Mouse (Mus musculus) liver, embryonic 11.5 days (tissue): ENCODE data around the gene Plce1. TPM values are rescaled to one million over a fixed set of nuclear protein-coding genes. Genes with fewer than 3 reads are reported as not detected.

Source experiments
- ATAC-seq: fragments of 200-750 bp; cut with Nextera tagmentation; replicated peaks from 2 replicates; pipeline ENCODE4 v1.8.0; 2017; ENCODE audit warnings: moderate number of reproducible peaks, mild to moderate bottlenecking, moderate TSS enrichment, moderate library complexity; ENCODE audit not compliant: low FRiP score
- DNase-seq: peaks from one replicate; pipeline ENCODE4 v3.0.0-alpha.2; 2017; ENCODE audit warnings: low spot score
- H3K27ac ChIP-seq: fragments of 300-500 bp; sonication (generic); 2 replicates; pipeline ENCODE4 v1.5.1; 2014; ENCODE audit warnings: mild to moderate bottlenecking, low read depth, low read length, control low read depth
- H3K27me3 ChIP-seq: fragments of 300-500 bp; sonication (generic); replicated peaks from 2 replicates; pipeline ENCODE4 v1.6.1; 2014; ENCODE audit warnings: low read length, mixed read lengths; ENCODE audit not compliant: control insufficient read depth, insufficient read depth
- H3K36me3 ChIP-seq: fragments of 300-500 bp; sonication (generic); 2 replicates; pipeline ENCODE4 v1.6.1; 2014; ENCODE audit warnings: mild to moderate bottlenecking, low read length, moderate library complexity, mixed read lengths; ENCODE audit not compliant: control insufficient read depth, insufficient read depth
- H3K4me1 ChIP-seq: fragments of 300-500 bp; sonication (generic); replicated peaks from 2 replicates; pipeline ENCODE4 v1.6.1; 2014; ENCODE audit warnings: low read length, mixed read lengths; ENCODE audit not compliant: control insufficient read depth, insufficient read depth
- H3K4me2 ChIP-seq: fragments of 300-500 bp; sonication (generic); 2 replicates; pipeline ENCODE4 v1.6.1; 2014; ENCODE audit warnings: mild to moderate bottlenecking, control low read depth, moderate library complexity
- H3K4me3 ChIP-seq: fragments of 300-500 bp; sonication (generic); 2 replicates; pipeline ENCODE4 v1.5.1; 2014; ENCODE audit warnings: low read depth, low read length, control low read depth
- H3K9ac ChIP-seq: fragments of 300-500 bp; sonication (generic); 2 replicates; pipeline ENCODE4 v1.6.1; 2014; ENCODE audit warnings: low read depth, low read length, control low read depth
- H3K9me3 ChIP-seq: fragments of 300-500 bp; sonication (generic); 2 replicates; pipeline ENCODE4 v1.6.1; 2016; ENCODE audit warnings: low read length, inconsistent platforms, mixed read lengths; ENCODE audit not compliant: control insufficient read depth
- WGBS: fragments of 180-500 bp; shearing (Covaris S2); extraction: QIAGEN DNeasy Blood & Tissue Kit; methylation state at CpG from one replicate; pipeline ENCODE4 v1.1.7; 2014; 5-methylcytosine and 5-hydroxymethylcytosine counted together
- polyA plus RNA-seq: library from polyadenylated mRNA; unstranded; fragments of >200 nt; fragmentation: Nextera tagmentation; extraction: Ambion mirVana; gene quantifications from 2 replicates; pipeline ENCODE4 v1.2.1, GENCODE M21; 2014

The Plce1 gene
- polyA plus RNA-seq, 1 experiment from 2014 or later, result 1.1 TPM

DNA sequence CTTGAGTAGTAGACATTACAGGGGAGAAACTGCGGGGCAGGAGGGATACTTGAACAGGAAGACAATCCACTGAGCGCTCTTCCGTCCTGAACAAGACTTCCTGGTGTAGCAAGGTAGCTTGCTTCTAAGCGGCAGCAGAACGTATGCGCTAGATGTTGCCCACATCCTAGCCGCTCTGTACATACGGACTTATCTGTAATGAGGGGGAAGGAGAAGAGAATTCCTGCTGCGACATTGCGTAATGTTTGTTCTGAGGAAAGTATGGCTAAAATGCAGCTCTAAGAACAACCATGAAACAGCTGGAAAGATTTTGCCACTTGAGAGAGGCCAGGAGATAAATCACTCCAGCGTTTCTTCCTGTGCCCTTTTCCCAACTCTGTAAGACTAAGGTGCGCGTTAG is 177.1 kb downstream of the Plce1 start:
- no peak overlapping the region for H3K4me2 ChIP-seq
- H3K4me3 ChIP-seq, result no peak overlapping the region
- 74% methylated on average over 13 of the region's 13 CpGs for WGBS
- no peak overlapping the region for H3K9ac ChIP-seq
- DNase-seq, result no peak
- no peaks in the 10 kb centered on the region for H3K36me3 ChIP-seq
- ATAC-seq, result no peak
- no peaks in the 10 kb centered on the region for H3K9me3 ChIP-seq
- no peaks in the 10 kb centered on the region for H3K4me1 ChIP-seq
- no peaks in the 10 kb centered on the region for H3K27me3 ChIP-seq
- no peak overlapping the region for H3K27ac ChIP-seq

DNA sequence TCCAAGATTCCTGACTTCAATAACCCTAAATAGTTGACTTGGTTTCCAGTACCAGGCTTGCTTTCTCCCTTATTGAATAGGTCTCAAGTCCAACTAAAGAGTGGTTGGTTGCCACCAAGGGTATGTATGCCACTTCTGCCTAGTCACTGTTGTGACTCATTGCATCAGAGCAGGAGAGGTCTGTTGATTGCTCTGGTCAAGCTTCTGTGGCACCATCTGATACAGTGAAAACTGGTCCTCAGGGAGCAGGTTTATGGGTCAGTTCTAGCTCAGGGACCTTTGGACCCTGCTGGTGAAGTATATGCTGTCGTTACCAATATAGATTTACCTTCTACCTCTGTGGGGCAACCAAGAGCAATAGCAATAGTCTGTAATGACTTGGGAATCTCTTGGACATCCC is 184.5 kb downstream of the Plce1 start:
- H3K36me3 ChIP-seq, result no peaks in the 10 kb centered on the region
- H3K9ac ChIP-seq, result no peak overlapping the region
- no peak overlapping the region for H3K4me2 ChIP-seq
- H3K27ac ChIP-seq, result no peak overlapping the region
- no peaks in the 10 kb centered on the region for H3K9me3 ChIP-seq
- no peaks in the 10 kb centered on the region for H3K4me1 ChIP-seq
- H3K27me3 ChIP-seq, result no peaks in the 10 kb centered on the region
- no peak for ATAC-seq
- DNase-seq, result no peak
- WGBS, result 71% methylated on average over 1 of the region's 1 CpGs
- no peak overlapping the region for H3K4me3 ChIP-seq

GRCm38 (mm10) chr19:38672015-38672600 is 191.2 kb downstream of the Plce1 start:
- no peak overlapping the region for H3K27ac ChIP-seq
- no peak for ATAC-seq
- no peak overlapping the region for H3K9ac ChIP-seq
- no peaks in the 10 kb centered on the region for H3K36me3 ChIP-seq
- H3K4me1 ChIP-seq, result no peaks in the 10 kb centered on the region
- no peaks in the 10 kb centered on the region for H3K9me3 ChIP-seq
- no peak overlapping the region for H3K4me3 ChIP-seq
- no peak for DNase-seq
- 86% methylated on average over 7 of the region's 7 CpGs for WGBS
- no peaks in the 10 kb centered on the region for H3K27me3 ChIP-seq
- H3K4me2 ChIP-seq, result no peak overlapping the region

DNA sequence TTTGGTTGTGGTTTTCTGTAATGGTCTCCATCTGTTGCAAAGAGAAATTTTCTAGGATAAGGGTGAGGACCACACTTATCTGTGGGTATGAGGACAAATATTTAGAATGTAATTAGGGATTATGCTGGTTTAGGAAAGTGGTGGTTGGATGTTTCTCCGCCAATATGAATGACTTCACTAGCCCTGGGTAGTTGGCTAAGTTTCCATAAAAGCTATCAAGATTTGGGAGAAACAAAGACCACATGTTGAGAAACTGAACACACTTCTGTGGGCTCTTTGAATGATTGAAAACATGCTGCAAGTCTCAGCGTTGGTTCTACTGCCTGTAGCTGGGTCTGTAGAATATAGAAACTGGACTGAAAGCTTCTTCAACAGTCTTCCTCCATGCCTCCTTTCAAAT is 193.0 kb downstream of the Plce1 start:
- Histone ChIP-seq H3K27me3 (no peaks in the 10 kb centered on the region), H3K9ac (no peak overlapping the region), H3K9me3 (no peaks in the 10 kb centered on the region), H3K4me3 (no peak overlapping the region), H3K4me2 (no peak overlapping the region), H3K27ac (no peak overlapping the region), H3K4me1 (no peaks in the 10 kb centered on the region), H3K36me3 (no peaks in the 10 kb centered on the region)
- DNase-seq, result no peak
- no peak for ATAC-seq
- 70% methylated on average over 2 of the region's 2 CpGs for WGBS

- Histone ChIP-seq H3K9me3 (no peaks in the 10 kb centered on the region), H3K4me2 (no peak overlapping the region), H3K27me3 (no peaks in the 10 kb centered on the region), H3K36me3 (no peaks in the 10 kb centered on the region), H3K4me1 (no peaks in the 10 kb centered on the region), H3K9ac (no peak overlapping the region), H3K27ac (no peak overlapping the region), H3K4me3 (no peak overlapping the region)
- ATAC-seq (no peak), DNase-seq (no peak)
- 81% methylated on average over 5 of the region's 5 CpGs for WGBS
These were observed 197.7 kb downstream of the Plce1 start for GRCm38 (mm10) chr19:38678655-38679054.

- Histone ChIP-seq H3K9ac (no peak overlapping the region), H3K27me3 (no peaks in the 10 kb centered on the region), H3K27ac (no peak overlapping the region), H3K36me3 (no peaks in the 10 kb centered on the region), H3K4me1 (no peaks in the 10 kb centered on the region), H3K4me3 (no peak overlapping the region), H3K4me2 (no peak overlapping the region), H3K9me3 (no peaks in the 10 kb centered on the region)
- DNase-seq, result no peak
- no peak for ATAC-seq
- 92% methylated on average over 4 of the region's 4 CpGs for WGBS
These were observed 198.6 kb downstream of the Plce1 start for GRCm38 (mm10) chr19:38679520-38679919.

DNA sequence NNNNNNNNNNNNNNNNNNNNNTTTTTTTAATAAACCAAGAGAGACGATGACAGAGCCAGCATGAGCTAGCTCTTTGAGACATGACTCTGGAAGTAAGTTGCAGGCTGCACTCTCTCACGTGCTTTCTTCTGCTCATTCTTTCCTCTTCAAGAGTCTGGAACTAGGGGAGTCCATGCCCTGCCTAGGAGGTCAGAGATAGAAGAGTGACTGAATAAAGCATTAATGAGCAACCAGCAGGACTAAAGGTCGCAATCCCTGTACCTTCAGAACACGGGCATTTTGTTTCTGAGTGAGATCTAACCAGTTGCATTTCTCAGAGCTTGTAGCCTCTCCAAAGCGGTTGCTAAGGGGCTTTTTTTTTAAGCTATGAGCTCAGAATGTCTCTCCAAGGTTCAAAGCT is 206.4 kb downstream of the Plce1 start:
- DNase-seq (no peak), ATAC-seq (no peak)
- 65% methylated on average over 5 of the region's 5 CpGs for WGBS
- H3K27ac ChIP-seq, result no peak overlapping the region
- no peaks in the 10 kb centered on the region for H3K27me3 ChIP-seq
- H3K4me2 ChIP-seq, result no peak overlapping the region
- no peak overlapping the region for H3K9ac ChIP-seq
- H3K4me1 ChIP-seq, result no peaks in the 10 kb centered on the region
- H3K9me3 ChIP-seq, result no peaks in the 10 kb centered on the region
- no peak overlapping the region for H3K4me3 ChIP-seq
- H3K36me3 ChIP-seq, result no peaks in the 10 kb centered on the region

- no peaks in the 10 kb centered on the region for H3K36me3 ChIP-seq
- no peak for ATAC-seq
- no peaks in the 10 kb centered on the region for H3K9me3 ChIP-seq
- WGBS, result 80% methylated on average over 4 of the region's 4 CpGs
- no peak for DNase-seq
- no peaks in the 10 kb centered on the region for H3K4me1 ChIP-seq
- no peak overlapping the region for H3K4me2 ChIP-seq
- H3K27ac ChIP-seq, result no peak overlapping the region
- H3K4me3 ChIP-seq, result no peak overlapping the region
- H3K27me3 ChIP-seq, result no peaks in the 10 kb centered on the region
- no peak overlapping the region for H3K9ac ChIP-seq
These were observed 208.0 kb downstream of the Plce1 start for GRCm38 (mm10) chr19:38688741-38689507.

- H3K27ac ChIP-seq, result no peak overlapping the region
- no peak overlapping the region for H3K9ac ChIP-seq
- no peak overlapping the region for H3K4me2 ChIP-seq
- no peaks in the 10 kb centered on the region for H3K36me3 ChIP-seq
- H3K27me3 ChIP-seq, result no peaks in the 10 kb centered on the region
- WGBS, result 65% methylated on average over 2 of the region's 2 CpGs
- DNase-seq (no peak), ATAC-seq (no peak)
- no peaks in the 10 kb centered on the region for H3K9me3 ChIP-seq
- H3K4me1 ChIP-seq, result no peaks in the 10 kb centered on the region
- no peak overlapping the region for H3K4me3 ChIP-seq
These were observed 209.4 kb downstream of the Plce1 start for GRCm38 (mm10) chr19:38690276-38690675.
